Mouse (Mus musculus) Muller cell, postnatal 12 days (primary cell): ENCODE results near the gene Pptc7.
A peak's percentile ranks its signal among the peaks of the same experiment; 100 is the strongest.

Source experiments
- DNase-seq: peaks from one replicate; pipeline ENCODE4 v3.0.0-alpha.2; 2015; ENCODE audit errors: inconsistent ontology term

Gene Pptc7

DNA sequence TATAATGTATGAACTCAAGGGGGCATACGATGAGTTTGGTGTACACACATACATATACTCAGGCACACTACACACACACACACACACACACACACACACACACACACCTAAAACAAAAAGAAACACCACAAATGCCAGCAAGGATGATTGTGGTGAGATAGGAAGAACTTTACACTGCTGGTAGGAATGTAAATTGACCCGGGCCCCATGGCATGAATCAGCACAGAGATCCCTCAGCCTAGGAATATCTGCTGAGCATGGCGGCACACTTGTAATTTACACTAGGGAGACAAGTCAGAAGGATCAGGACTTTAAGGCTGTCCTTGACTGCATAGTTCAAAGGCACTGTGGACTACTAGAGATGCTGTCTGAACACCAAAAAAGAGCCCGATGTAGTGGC is 46.1 kb downstream of the Pptc7 start:
- no peak for DNase-seq

DNA sequence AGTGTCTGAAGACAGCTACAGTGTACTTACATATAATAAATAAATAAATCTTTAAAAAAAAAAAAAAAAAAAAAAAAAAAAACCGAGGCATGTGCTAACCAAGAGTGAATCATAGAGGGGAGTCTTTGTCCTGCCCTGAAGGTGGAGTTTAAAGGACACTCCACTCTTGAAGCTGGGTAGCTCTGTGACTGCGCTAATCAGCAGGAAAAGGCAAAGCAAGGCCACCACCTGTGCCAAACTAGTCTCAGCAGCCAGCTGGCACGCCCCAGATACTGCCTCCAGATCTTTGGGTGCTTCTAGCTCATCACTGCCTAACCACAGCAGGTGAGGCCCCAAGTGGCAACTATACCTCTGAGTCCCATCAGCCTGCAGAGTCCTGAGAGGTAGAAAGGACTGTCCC is 50.5 kb downstream of the Pptc7 start:
- DNase-seq: no peak

DNA sequence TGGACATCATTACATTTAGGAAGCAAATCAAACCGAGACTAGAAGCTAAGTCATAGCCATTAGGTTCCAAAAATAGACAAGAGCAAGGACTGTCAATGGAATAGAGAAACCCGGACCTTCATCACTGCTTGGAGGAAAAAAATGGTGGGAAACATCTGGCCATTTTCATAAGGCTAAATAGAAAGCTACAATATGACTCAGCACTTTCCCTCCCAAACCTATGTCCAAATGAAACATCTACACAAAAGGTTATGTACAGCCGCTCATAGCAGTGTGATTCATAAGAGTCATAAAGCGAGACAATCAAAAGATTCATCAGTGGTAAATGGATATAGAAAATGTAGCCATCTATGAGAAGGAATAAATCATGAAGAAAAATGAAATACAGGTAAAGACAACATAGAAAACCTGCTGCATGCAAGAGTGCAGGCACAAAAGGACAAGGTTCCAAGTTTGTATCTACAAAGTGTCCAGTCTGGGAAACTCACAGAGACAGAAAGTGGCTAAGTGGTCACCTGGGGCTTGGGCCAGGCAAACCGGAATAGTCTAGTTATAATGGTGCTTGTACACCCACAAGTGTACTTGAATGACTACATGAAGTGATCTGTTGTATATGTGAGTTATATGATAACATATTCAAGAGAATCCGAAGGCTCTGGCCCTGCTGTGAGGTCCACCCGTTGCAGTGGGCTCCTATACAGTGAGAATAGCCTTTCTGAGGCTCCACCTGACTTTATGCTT is 52.6 kb downstream of the Pptc7 start:
- no peak for DNase-seq

DNA sequence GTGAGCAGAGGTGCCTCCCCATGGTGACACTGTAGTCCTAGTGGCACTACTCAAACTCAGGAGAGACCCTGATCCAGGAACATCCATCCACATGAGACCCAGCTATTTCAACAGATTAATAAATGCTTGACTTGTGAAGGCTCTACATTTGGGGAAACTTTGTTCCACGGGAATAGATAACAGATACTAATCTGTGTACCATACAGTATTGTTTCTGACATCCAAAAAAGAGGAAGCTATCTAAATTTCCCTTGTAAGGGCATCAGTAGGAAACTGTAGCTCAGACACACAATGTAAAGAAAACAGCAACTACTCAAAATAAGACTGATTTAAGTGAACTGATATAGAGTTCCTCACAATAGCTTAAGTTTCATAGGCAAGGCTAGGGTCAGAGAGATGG is 58.7 kb downstream of the Pptc7 start:
- DNase-seq: no peak

DNA sequence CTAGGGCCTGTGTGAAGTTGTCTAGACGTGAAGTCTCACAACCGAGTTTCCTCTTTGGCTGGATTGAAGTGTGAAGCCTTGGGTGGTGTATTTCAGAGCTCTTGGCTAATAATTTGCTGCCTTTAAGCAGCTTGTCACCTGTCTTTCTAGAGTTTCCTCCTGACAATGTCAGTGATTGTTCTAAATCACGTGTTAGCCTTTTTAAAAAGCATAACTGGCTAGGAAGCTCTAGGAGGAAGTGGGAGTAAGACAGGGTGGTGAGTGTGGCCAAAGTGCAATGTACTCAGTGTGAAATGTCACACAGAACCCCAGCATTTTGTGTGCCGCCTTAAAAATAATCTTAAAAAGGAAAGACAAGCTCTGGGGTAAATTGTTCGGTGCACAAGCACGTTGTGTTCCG is 59.6 kb downstream of the Pptc7 start:
- no peak for DNase-seq

DNA sequence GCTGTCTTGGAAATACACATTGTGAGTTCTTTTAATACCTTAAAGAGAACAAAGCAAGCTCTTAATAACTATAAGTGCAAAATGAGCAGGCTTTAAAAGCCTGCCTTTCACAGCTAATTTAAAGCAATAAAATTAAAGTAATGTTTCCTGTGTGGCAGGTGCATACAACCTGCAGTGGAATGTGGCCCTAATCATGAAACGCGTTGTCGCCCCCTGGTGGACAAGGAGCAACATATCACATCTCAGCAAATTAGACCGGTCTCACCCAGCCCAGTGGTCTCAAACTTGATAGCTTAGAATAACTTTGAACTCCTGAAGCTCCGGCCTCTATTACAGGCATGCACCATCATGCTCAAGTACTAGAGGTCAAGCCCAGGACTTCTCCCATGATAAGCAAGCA is 60.1 kb downstream of the Pptc7 start:
- peak; percentile 44 for DNase-seq

DNA sequence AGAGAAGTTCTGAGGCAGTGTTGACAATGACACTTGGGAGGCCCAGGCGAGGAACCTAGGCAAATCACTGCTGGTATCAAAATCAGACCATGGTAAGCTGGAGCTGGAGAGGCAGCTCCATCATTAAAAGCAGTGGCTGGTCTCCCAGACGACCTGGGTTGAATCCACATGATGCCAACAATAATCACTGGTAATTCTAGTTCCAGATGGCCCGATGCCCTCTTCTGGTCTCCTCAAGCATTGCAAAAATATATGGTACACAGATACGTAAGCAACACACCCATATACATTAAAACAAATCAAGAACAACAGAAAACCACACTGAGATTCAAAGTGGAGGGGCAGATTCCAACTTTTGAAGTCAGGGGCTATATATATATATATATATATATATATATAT is 61.6 kb downstream of the Pptc7 start:
- DNase-seq: no peak

DNA sequence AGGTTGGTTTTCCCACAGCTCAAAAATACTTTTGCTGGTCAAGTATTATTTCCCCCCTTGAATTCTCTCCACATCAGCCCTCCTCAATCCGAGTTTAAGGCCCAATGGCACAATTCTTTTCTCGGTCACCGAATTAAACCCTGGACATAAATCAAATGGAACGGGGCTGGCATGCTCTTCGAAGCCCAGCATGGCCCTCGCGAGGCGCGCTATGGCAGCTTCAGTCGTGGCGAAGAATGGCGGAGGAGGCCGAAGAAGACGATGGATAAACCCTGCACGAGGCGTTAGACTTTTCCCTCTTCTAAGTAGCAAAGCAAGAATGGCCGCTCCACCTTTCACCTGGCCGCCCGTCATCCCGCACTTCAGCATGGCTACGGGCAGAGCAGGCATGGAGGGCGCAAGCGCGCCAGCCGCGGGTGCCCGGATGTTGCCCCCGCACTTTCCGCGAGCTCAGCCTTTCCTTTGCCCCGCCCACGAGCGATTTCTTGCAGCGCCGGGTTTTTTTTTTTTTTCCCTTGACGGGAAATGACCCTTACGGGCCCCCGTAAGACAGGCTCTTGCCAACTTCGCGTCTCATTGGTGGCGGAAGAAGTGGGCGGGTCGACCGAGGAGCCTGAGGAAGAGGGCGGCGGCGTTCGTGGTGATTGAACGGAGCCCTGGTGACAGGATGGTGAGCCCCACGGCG is 69.8 kb downstream of the Pptc7 start, which contains the start of the genes Rad9b and Vps29:
TSS of gene Rad9b (minus strand) at position 427 of the 685 bp plus-strand sequence.
TSS of gene Vps29 (plus strand) at position 563 of the 685 bp plus-strand sequence.
- DNase-seq: peak; percentile 99

DNA sequence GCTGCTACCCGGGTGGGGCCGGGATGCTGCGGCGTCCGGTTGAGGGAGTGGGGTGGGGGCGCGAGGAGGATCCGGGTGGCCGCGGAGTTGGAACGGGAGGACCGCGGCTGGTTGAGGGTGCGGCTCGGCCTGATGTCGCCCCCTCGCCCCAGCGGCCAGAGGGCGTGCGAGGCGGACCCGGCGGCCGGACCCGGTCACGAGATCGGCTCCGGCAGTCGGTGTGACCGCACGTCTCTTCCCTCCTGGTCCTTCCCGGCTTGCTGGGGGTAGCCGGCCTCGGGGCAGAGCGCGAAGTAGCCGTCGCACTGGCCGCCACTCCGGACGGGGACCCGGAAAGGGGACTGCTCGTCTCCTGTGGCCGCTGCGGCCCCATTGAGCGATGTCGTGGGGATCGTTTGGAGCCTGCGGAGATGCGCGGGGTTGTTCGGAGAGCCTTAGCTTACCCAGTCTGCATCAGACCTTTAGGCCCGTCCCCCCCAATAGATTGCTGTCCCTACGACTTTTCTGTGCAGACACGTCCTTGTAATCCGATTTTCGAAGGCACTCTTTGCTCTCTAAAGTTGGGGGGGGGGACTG is 70.4 kb downstream of the Pptc7 start:
- DNase-seq: no peak

DNA sequence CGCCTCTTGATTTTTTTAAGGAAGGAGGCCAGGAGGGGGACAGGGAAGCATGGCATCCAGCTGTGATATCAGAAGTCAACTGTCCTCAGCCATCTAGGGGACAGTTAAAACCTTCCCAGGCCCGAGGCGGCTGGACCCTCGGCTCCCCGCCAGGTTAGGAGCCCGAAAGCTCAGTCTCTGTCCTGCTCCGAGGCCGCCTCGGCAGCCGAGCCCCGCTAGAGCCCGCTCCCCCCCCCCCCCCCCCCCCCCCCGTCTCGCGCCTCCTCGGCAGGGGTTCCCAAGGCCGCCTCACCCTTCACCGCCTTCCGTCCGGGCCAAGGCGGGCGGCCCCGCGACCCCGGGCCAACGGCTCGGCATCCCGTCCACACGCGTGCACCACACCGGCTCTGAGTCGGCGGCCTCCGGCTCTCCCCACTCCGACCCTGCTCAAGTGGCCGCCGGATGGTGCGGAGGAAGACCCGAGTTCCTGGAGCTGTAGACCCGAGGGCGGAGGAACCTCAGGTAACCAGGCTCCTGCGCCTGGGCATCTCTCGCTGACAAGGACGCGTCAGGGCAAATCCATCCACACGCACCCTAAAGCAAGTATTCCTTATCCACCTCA is 87.5 kb downstream of the Pptc7 start, which contains the start of gene Gpn3:
TSS of gene Gpn3 (plus strand) at position 286 of the 601 bp plus-strand sequence.
- DNase-seq: no peak

DNA sequence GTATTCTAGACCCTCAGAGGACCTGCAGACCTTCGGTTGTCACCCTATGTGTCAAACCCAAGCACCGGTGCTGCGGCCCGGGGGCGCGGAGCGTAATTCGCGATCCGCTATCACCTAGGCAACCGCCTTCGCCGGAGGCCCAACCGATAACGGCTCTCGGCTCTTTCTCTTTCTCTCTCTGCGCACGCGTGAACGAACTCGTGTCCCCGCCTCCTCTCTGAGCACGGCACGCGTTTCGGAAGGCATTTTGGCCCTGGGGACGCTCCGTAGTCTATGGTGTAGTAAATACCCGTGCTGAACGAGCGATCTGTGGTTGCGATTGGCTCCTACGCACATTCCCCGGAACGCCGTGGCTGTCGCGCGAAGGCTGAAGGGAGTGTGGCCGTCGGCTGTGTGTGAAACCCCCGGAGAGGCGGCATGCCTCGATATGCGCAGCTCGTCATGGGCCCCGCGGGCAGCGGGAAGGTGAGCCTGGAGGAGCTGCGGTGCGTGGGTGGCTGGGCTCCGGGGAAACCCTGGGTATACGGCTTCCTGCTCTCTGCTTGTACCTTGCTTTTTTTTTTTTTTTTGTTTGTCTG is 88.1 kb downstream of the Pptc7 start, which contains the start of gene Fam216a:
TSS of gene Fam216a (minus strand) at position 173 of the 578 bp plus-strand sequence.
- peak; percentile 98 for DNase-seq

DNA sequence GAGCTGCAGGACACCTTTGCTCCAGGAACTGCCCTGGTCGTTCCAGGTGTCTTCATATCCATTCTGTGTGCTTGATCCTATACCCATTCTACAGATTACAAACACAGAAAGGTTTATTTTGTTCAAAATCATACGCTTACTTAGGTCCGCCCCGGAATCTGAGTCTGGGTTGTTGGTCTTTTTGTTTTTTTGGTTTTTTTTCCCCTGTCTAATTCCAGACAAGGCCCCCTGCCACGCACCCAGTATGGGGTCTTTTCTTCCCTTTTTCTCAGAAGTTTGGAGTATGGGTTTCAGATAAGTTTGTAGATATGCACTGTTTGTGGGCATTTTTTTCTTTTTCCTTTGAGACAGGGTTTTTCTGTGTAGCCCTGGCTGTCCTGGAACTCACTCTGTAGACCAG is 88.7 kb downstream of the Pptc7 start:
- DNase-seq: no peak
